Mouse (Mus musculus): Measurements from ENCODE around the gene Fem1a. TPM values are rescaled to one million over a fixed set of nuclear protein-coding genes. Genes with fewer than 3 reads are reported as not detected.

The Fem1a gene
- polyA plus RNA-seq, 1 experiment from 2014 or later = 12.5 TPM

GRCm38 (mm10) chr17:56289371-56290331 is 33.0 kb downstream of the Fem1a start:
- Histone ChIP-seq H3K27ac (replicated peaks) (peak overlapping the region; percentile 92), H3K27me3 (replicated peaks; ENCODE audit: low read depth, poor library complexity, severe bottlenecking) (no peaks in the 10 kb centered on the region), H3K4me3 (peak overlapping the region; percentile 68), H3K4me1 (peaks cover 51% of the 10 kb centered on the region), H3K36me3 (replicated peaks) (peaks cover 24% of the 10 kb centered on the region), H3K9me3 (no peaks in the 10 kb centered on the region)
- under 1% methylated on average over 23 of the region's 23 CpGs for WGBS
- peak; percentile 81 for DNase-seq (ENCODE audit: low spot score)

DNA sequence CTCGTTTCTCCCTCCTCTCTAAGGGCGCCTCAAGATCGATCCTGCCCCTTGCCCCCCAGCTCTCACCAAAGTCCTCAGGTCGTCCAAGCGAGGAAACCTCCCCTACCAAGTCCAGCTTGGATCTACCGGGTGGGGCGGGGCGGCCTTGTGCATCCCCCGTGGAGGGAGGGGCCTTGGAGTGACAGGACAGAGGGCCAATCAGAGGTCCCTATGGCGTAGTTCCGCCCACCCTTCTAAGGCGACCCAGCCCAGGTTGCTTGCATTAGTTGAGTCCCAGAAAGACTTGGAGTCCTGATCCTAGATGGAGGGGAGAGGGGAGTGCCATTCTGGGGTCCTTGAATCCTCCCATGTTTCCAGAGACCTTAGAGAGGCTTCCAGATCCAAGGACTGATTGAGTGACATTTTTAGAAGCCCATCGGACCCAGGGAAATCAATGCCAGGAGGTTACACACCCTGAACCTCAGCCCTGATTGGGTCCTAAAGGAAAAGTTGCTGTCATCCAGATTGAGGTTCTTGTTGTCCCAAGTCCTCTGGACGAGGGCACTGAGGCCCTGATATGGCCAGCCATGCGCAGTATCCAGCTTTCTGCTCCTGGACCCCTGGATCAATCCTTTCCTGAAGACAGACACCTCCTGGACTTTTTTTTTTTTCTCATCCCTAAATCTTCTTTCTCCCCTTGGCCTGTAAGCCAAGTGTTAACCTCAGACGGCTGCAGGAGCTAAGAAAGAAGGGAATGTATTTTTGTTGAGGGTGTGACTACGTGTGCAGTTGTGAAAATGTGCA is 34.0 kb downstream of the Fem1a start:
- peaks cover 51% of the 10 kb centered on the region for H3K4me1 ChIP-seq
- H3K36me3 ChIP-seq (replicated peaks) = peaks cover 15% of the 10 kb centered on the region
- no peaks in the 10 kb centered on the region for H3K9me3 ChIP-seq
- 2% methylated on average over 17 of the region's 17 CpGs for WGBS
- peak overlapping the region; percentile 92 for H3K27ac ChIP-seq (replicated peaks)
- peak overlapping the region; percentile 68 for H3K4me3 ChIP-seq
- DNase-seq (ENCODE audit: low spot score) = peak; percentile 96
- H3K27me3 ChIP-seq (replicated peaks; ENCODE audit: low read depth, poor library complexity, severe bottlenecking) = no peaks in the 10 kb centered on the region

DNA sequence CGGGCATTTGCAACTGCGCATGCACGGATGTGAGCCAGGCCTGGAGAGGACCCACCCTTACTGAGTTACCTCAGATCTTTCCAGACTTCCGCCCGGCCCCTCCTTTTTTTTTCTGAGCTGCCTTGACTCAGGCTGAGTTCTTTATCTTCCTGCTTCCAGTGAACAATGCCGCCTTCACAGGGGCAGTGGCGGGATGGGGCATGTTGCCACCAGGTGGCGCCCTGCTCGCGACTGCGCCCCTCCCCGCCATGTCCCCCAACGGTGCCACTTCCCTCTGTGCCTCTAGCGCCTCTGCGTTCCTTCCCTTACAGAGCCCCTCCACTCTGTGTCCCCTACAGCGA is 34.5 kb downstream of the Fem1a start:
- peaks cover 51% of the 10 kb centered on the region for H3K4me1 ChIP-seq
- peak overlapping the region; percentile 68 for H3K4me3 ChIP-seq
- H3K9me3 ChIP-seq = no peaks in the 10 kb centered on the region
- WGBS = under 1% methylated on average over 16 of the region's 16 CpGs
- peaks cover 9% of the 10 kb centered on the region for H3K36me3 ChIP-seq (replicated peaks)
- H3K27me3 ChIP-seq (replicated peaks; ENCODE audit: low read depth, poor library complexity, severe bottlenecking) = no peaks in the 10 kb centered on the region
- H3K27ac ChIP-seq (replicated peaks) = peak overlapping the region; percentile 92
- DNase-seq (ENCODE audit: low spot score) = peak; percentile 94

GRCm38 (mm10) chr17:56291826-56292475 is 35.3 kb downstream of the Fem1a start:
- peak overlapping the region; percentile 68; the same call in 1 of the 2 replicates for H3K4me3 ChIP-seq
- H3K27me3 ChIP-seq (replicated peaks; ENCODE audit: low read depth, poor library complexity, severe bottlenecking) = no peaks in the 10 kb centered on the region
- WGBS = 69% methylated on average over 7 of the region's 7 CpGs
- no peaks in the 10 kb centered on the region for H3K9me3 ChIP-seq
- peaks cover 51% of the 10 kb centered on the region for H3K4me1 ChIP-seq
- H3K27ac ChIP-seq (replicated peaks) = peak overlapping the region; percentile 92
- no peak for DNase-seq (ENCODE audit: low spot score)
- peaks cover 1% of the 10 kb centered on the region for H3K36me3 ChIP-seq (replicated peaks)

GRCm38 (mm10) chr17:56292531-56293222 is 36.1 kb downstream of the Fem1a start, which contains the start of gene Plin3:
Gene Plin3 (minus strand): TSS chr17:56292873.
- H3K27ac ChIP-seq (replicated peaks) = peak within 1 kb of the TSS; percentile 92
- 89% methylated on average over 4 of the region's 4 CpGs for WGBS
- H3K27me3 ChIP-seq (replicated peaks; ENCODE audit: low read depth, poor library complexity, severe bottlenecking) = no peaks in the 10 kb centered on the region
- H3K4me3 ChIP-seq = peak within 1 kb of the TSS; percentile 11; the same call in 1 of the 2 replicates
- DNase-seq (ENCODE audit: low spot score) = no peak
- peaks cover 50% of the 10 kb centered on the region for H3K4me1 ChIP-seq
- no peaks in the 10 kb centered on the region for H3K9me3 ChIP-seq
- H3K36me3 ChIP-seq (replicated peaks) = no peaks in the 10 kb centered on the region

- no peak overlapping the region for H3K27ac ChIP-seq (replicated peaks)
- H3K4me1 ChIP-seq = peaks cover 44% of the 10 kb centered on the region
- H3K4me3 ChIP-seq = no peak overlapping the region
- no peaks in the 10 kb centered on the region for H3K9me3 ChIP-seq
- no peaks in the 10 kb centered on the region for H3K27me3 ChIP-seq (replicated peaks; ENCODE audit: low read depth, poor library complexity, severe bottlenecking)
- DNase-seq (ENCODE audit: low spot score) = no peak
- WGBS = 69% methylated on average over 1 of the region's 1 CpGs
- no peaks in the 10 kb centered on the region for H3K36me3 ChIP-seq (replicated peaks)
These were observed 36.7 kb downstream of the Fem1a start for GRCm38 (mm10) chr17:56293291-56293690.

- no peak overlapping the region for H3K4me3 ChIP-seq
- no peaks in the 10 kb centered on the region for H3K9me3 ChIP-seq
- H3K27ac ChIP-seq (replicated peaks) = no peak overlapping the region
- DNase-seq (ENCODE audit: low spot score) = no peak
- peaks cover 34% of the 10 kb centered on the region for H3K4me1 ChIP-seq
- WGBS = 92% methylated on average over 19 of the region's 19 CpGs
- no peaks in the 10 kb centered on the region for H3K27me3 ChIP-seq (replicated peaks; ENCODE audit: low read depth, poor library complexity, severe bottlenecking)
- no peaks in the 10 kb centered on the region for H3K36me3 ChIP-seq (replicated peaks)
These were observed 37.6 kb downstream of the Fem1a start for GRCm38 (mm10) chr17:56294241-56294640.

DNA sequence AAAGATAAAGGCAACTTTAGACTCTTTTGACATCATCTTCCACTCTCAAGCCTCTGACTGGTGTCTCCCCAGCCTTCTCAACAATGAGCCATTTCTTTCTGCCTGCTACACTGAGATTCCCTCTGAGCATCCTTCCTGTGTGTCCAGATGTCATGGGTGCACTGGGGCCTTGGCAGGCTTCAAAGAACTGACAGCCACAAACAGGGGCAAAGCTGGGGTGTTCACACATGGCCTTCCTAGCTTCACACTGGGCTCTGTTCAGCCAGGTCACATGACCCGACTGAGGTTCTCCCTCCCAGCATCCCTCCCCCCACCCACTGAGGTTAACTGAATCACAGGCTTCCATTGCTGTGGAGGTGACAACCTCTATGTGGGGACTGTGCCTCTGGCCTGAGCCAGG is 39.6 kb downstream of the Fem1a start:
- Histone ChIP-seq H3K4me1 (peaks cover 15% of the 10 kb centered on the region), H3K27me3 (replicated peaks; ENCODE audit: low read depth, poor library complexity, severe bottlenecking) (no peaks in the 10 kb centered on the region), H3K4me3 (no peak overlapping the region), H3K27ac (replicated peaks) (no peak overlapping the region), H3K9me3 (no peaks in the 10 kb centered on the region), H3K36me3 (replicated peaks) (no peaks in the 10 kb centered on the region)
- 76% methylated on average over 1 of the region's 1 CpGs for WGBS
- DNase-seq (ENCODE audit: low spot score) = no peak

- Histone ChIP-seq H3K4me1 (peaks cover 14% of the 10 kb centered on the region), H3K27ac (replicated peaks) (no peak overlapping the region), H3K27me3 (replicated peaks; ENCODE audit: low read depth, poor library complexity, severe bottlenecking) (no peaks in the 10 kb centered on the region), H3K9me3 (no peaks in the 10 kb centered on the region), H3K4me3 (no peak overlapping the region), H3K36me3 (replicated peaks) (no peaks in the 10 kb centered on the region)
- WGBS = 100% methylated on average over 1 of the region's 1 CpGs
- no peak for DNase-seq (ENCODE audit: low spot score)
These were observed 41.6 kb downstream of the Fem1a start for GRCm38 (mm10) chr17:56298238-56298637.

DNA sequence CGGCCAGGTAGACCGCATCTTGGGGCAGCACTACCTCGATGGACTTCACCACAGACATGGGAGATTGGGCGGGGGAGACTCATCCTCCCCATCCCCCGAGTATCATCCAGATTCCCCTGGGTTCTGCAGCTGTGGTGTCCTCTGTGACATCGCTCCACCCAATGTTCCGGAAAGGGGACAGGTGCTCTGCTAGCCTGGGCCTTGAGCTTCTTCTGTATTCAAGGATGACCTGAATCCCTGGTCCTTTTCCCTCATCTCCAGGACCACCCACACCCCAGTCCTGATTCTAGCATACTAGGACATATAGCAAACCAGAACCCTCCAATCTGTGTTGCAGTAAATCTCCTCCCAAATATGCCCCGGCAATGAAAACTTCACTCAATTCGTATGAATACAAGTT is 43.6 kb downstream of the Fem1a start, which contains the start of gene Arrdc5:
Arrdc5 (minus strand) TSS at position 101 of the 400 bp plus-strand sequence.
- H3K36me3 ChIP-seq (replicated peaks) = peaks cover 5% of the 10 kb centered on the region
- H3K4me1 ChIP-seq = peaks cover 25% of the 10 kb centered on the region
- H3K4me3 ChIP-seq = no peak within 1 kb of the TSS
- no peak for DNase-seq (ENCODE audit: low spot score)
- no peaks in the 10 kb centered on the region for H3K9me3 ChIP-seq
- no peak within 1 kb of the TSS for H3K27ac ChIP-seq (replicated peaks)
- 91% methylated on average over 9 of the region's 9 CpGs for WGBS
- no peaks in the 10 kb centered on the region for H3K27me3 ChIP-seq (replicated peaks; ENCODE audit: low read depth, poor library complexity, severe bottlenecking)

GRCm38 (mm10) chr17:56302363-56302996 is 45.9 kb downstream of the Fem1a start:
- peak overlapping the region; percentile 98 for H3K27ac ChIP-seq (replicated peaks)
- H3K27me3 ChIP-seq (replicated peaks; ENCODE audit: low read depth, poor library complexity, severe bottlenecking) = no peaks in the 10 kb centered on the region
- peak overlapping the region; percentile 91 for H3K4me3 ChIP-seq
- WGBS = 33% methylated on average over 13 of the region's 13 CpGs
- H3K36me3 ChIP-seq (replicated peaks) = peaks cover 28% of the 10 kb centered on the region
- H3K4me1 ChIP-seq = peaks cover 46% of the 10 kb centered on the region
- DNase-seq (ENCODE audit: low spot score) = peak; percentile 75
- H3K9me3 ChIP-seq = no peaks in the 10 kb centered on the region
